Mouse (Mus musculus) midbrain, embryonic 14.5 days (tissue): ENCODE measurements around the gene Rfx3. TPM values are rescaled to one million over a fixed set of nuclear protein-coding genes. Genes with fewer than 3 reads are reported as not detected.

Experiments used
- ATAC-seq: fragments of 200-750 bp; cut with Nextera tagmentation; 2 replicates; pipeline ENCODE4 v1.8.0; 2017; ENCODE audit warnings: moderate number of reproducible peaks, moderate library complexity; ENCODE audit not compliant: low FRiP score, low TSS enrichment
- DNase-seq: peaks from one replicate; pipeline ENCODE4 v3.0.0-alpha.2; 2015
- H3K27ac ChIP-seq: fragments of 300-500 bp; sonication (generic); replicated peaks from 2 replicates; pipeline ENCODE4 v1.5.1; 2014; ENCODE audit warnings: mild to moderate bottlenecking, low read depth, low read length, moderate library complexity
- H3K27me3 ChIP-seq: fragments of 300-500 bp; sonication (generic); 2 replicates; pipeline ENCODE4 v1.6.1; 2014; ENCODE audit warnings: low read length, control low read depth, mixed read lengths; ENCODE audit not compliant: control insufficient read depth, insufficient read depth
- H3K36me3 ChIP-seq: fragments of 300-500 bp; sonication (generic); 2 replicates; pipeline ENCODE4 v1.6.1; 2014; ENCODE audit warnings: low read length, control low read depth; ENCODE audit not compliant: control insufficient read depth, insufficient read depth
- H3K4me1 ChIP-seq: fragments of 300-500 bp; sonication (generic); 2 replicates; pipeline ENCODE4 v1.6.1; 2014; ENCODE audit warnings: mild to moderate bottlenecking, antibody characterized with exemption, low read length, control low read depth; ENCODE audit not compliant: control insufficient read depth, insufficient read depth
- H3K4me2 ChIP-seq: fragments of 300-500 bp; sonication (generic); 2 replicates; pipeline ENCODE4 v1.6.1; 2014; ENCODE audit warnings: mild to moderate bottlenecking, low read length, moderate library complexity
- H3K4me3 ChIP-seq: fragments of 300-500 bp; sonication (generic); replicated peaks from 2 replicates; pipeline ENCODE4 v1.5.1; 2014; ENCODE audit warnings: low read depth, low read length
- H3K9ac ChIP-seq: fragments of 300-500 bp; sonication (generic); replicated peaks from 2 replicates; pipeline ENCODE4 v1.6.1; 2014; ENCODE audit warnings: mild to moderate bottlenecking, low read length, moderate library complexity
- H3K9me3 ChIP-seq: fragments of 300-500 bp; sonication (generic); 2 replicates; pipeline ENCODE4 v1.6.1; 2016; ENCODE audit warnings: low read length, control low read depth, mixed read lengths; ENCODE audit not compliant: control insufficient read depth
- WGBS: fragments of 180-500 bp; shearing (Covaris S2); extraction: QIAGEN DNeasy Blood & Tissue Kit; methylation state at CpG from one replicate; pipeline ENCODE4 v1.1.7; 2014; 5-methylcytosine and 5-hydroxymethylcytosine counted together
- polyA plus RNA-seq: library from polyadenylated mRNA; unstranded; fragments of >200 nt; fragmentation: Nextera tagmentation; extraction: Ambion mirVana; gene quantifications from 2 replicates; pipeline ENCODE4 v1.2.1, GENCODE M21; 2014

Gene Rfx3
- polyA plus RNA-seq, 1 experiment from 2014 or later = 37.8 TPM

GRCm38 (mm10) chr19:27747301-27747700, 263.7 kb downstream of the Rfx3 start:
- Histone ChIP-seq H3K4me2 (no peak overlapping the region), H3K4me3 (no peak overlapping the region), H3K4me1 (no peaks in the 10 kb centered on the region), H3K27ac (no peak overlapping the region), H3K9ac (no peak overlapping the region), H3K27me3 (no peaks in the 10 kb centered on the region), H3K9me3 (no peaks in the 10 kb centered on the region), H3K36me3 (no peaks in the 10 kb centered on the region)
- WGBS = 100% methylated on average over 1 of the region's 1 CpGs
- DNase-seq (no peak), ATAC-seq (no peak)

- Histone ChIP-seq H3K4me2 (no peak overlapping the region), H3K4me3 (no peak overlapping the region), H3K27ac (no peak overlapping the region), H3K36me3 (no peaks in the 10 kb centered on the region), H3K4me1 (no peaks in the 10 kb centered on the region), H3K27me3 (no peaks in the 10 kb centered on the region), H3K9me3 (no peaks in the 10 kb centered on the region), H3K9ac (no peak overlapping the region)
- 80% methylated on average over 8 of the region's 8 CpGs for WGBS
- no peak for ATAC-seq
- no peak for DNase-seq
Measured at GRCm38 (mm10) chr19:27738908-27739307, 272.1 kb downstream of the Rfx3 start.

- no peaks in the 10 kb centered on the region for H3K4me1 ChIP-seq
- ATAC-seq = no peak
- H3K27me3 ChIP-seq = no peaks in the 10 kb centered on the region
- H3K4me2 ChIP-seq = no peak overlapping the region
- no peak overlapping the region for H3K9ac ChIP-seq
- no peaks in the 10 kb centered on the region for H3K9me3 ChIP-seq
- H3K27ac ChIP-seq = no peak overlapping the region
- DNase-seq = no peak
- H3K36me3 ChIP-seq = no peaks in the 10 kb centered on the region
- no peak overlapping the region for H3K4me3 ChIP-seq
- 86% methylated on average over 2 of the region's 2 CpGs for WGBS
Measured at GRCm38 (mm10) chr19:27736571-27736970, 274.4 kb downstream of the Rfx3 start.

GRCm38 (mm10) chr19:27718931-27719330, 292.0 kb downstream of the Rfx3 start:
- WGBS = 77% methylated on average over 11 of the region's 11 CpGs
- ATAC-seq = no peak
- DNase-seq = peak; percentile 32
- no peaks in the 10 kb centered on the region for H3K4me1 ChIP-seq
- no peak overlapping the region for H3K9ac ChIP-seq
- H3K4me3 ChIP-seq = no peak overlapping the region
- H3K27ac ChIP-seq = no peak overlapping the region
- H3K27me3 ChIP-seq = no peaks in the 10 kb centered on the region
- H3K36me3 ChIP-seq = no peaks in the 10 kb centered on the region
- H3K9me3 ChIP-seq = no peaks in the 10 kb centered on the region
- H3K4me2 ChIP-seq = no peak overlapping the region

GRCm38 (mm10) chr19:27716274-27716673, 294.7 kb downstream of the Rfx3 start:
- Histone ChIP-seq H3K27me3 (no peaks in the 10 kb centered on the region), H3K36me3 (no peaks in the 10 kb centered on the region), H3K4me2 (no peak overlapping the region), H3K9me3 (no peaks in the 10 kb centered on the region), H3K9ac (no peak overlapping the region), H3K4me3 (no peak overlapping the region), H3K27ac (no peak overlapping the region), H3K4me1 (no peaks in the 10 kb centered on the region)
- no peak for DNase-seq
- ATAC-seq = no peak
